Mouse (Mus musculus): ENCODE data around the gene Fkbpl. TPM values are rescaled to one million over a fixed set of nuclear protein-coding genes. Genes with fewer than 3 reads are reported as not detected.

Fkbpl gene
- total RNA-seq, 4 experiments from 2014 or later, result 13.0 to 15.5 (median 15.1) TPM

- no peak for DNase-seq
Observed at GRCm38 (mm10) chr17:34648141-34648890, 3.8 kb downstream of the Fkbpl start.

GRCm38 (mm10) chr17:34649106-34649864 is 4.7 kb downstream of the Fkbpl start:
- no peak for DNase-seq

GRCm38 (mm10) chr17:34650781-34651180 is 6.2 kb downstream of the Fkbpl start:
- DNase-seq, result no peak

GRCm38 (mm10) chr17:34651507-34652221 is 7.1 kb downstream of the Fkbpl start:
- no peak for DNase-seq

- no peak for DNase-seq
Observed at GRCm38 (mm10) chr17:34652546-34652945, 8.0 kb downstream of the Fkbpl start.

- no peak for DNase-seq
Observed at GRCm38 (mm10) chr17:34652985-34653384, 8.4 kb downstream of the Fkbpl start.

GRCm38 (mm10) chr17:34653746-34654285 is 9.3 kb downstream of the Fkbpl start:
- DNase-seq, result no peak

GRCm38 (mm10) chr17:34654392-34654791 is 9.8 kb downstream of the Fkbpl start:
- no peak for DNase-seq

- peak; percentile 77 for DNase-seq
Observed at GRCm38 (mm10) chr17:34655160-34655559, 10.6 kb downstream of the Fkbpl start.

GRCm38 (mm10) chr17:34655581-34655991 is 11.0 kb downstream of the Fkbpl start:
- DNase-seq, result peak; percentile 87

GRCm38 (mm10) chr17:34656666-34657065 is 12.1 kb downstream of the Fkbpl start:
- no peak for DNase-seq

GRCm38 (mm10) chr17:34657271-34657670 is 12.7 kb downstream of the Fkbpl start:
- no peak for DNase-seq

GRCm38 (mm10) chr17:34658145-34658544 is 13.6 kb downstream of the Fkbpl start:
- DNase-seq, result no peak

- no peak for DNase-seq
Observed at GRCm38 (mm10) chr17:34658591-34658990, 14.0 kb downstream of the Fkbpl start.

GRCm38 (mm10) chr17:34659181-34659896 is 14.8 kb downstream of the Fkbpl start:
- no peak for DNase-seq

- no peak for DNase-seq
Observed at GRCm38 (mm10) chr17:34659897-34660214, 15.3 kb downstream of the Fkbpl start.

GRCm38 (mm10) chr17:34660259-34660820 is 15.8 kb downstream of the Fkbpl start:
- no peak for DNase-seq

- no peak for DNase-seq
Observed at GRCm38 (mm10) chr17:34661121-34661591, 16.6 kb downstream of the Fkbpl start.

- DNase-seq, result no peak
Observed at GRCm38 (mm10) chr17:34662468-34662867, 17.9 kb downstream of the Fkbpl start.

- no peak for DNase-seq
Observed at GRCm38 (mm10) chr17:34662978-34663377, 18.4 kb downstream of the Fkbpl start.

GRCm38 (mm10) chr17:34663558-34663957 is 19.0 kb downstream of the Fkbpl start:
- DNase-seq, result no peak

- DNase-seq, result no peak
Observed at GRCm38 (mm10) chr17:34664472-34664871, 19.9 kb downstream of the Fkbpl start.
